Mouse (Mus musculus): Measurements from ENCODE around the gene Gtdc1.

DNA sequence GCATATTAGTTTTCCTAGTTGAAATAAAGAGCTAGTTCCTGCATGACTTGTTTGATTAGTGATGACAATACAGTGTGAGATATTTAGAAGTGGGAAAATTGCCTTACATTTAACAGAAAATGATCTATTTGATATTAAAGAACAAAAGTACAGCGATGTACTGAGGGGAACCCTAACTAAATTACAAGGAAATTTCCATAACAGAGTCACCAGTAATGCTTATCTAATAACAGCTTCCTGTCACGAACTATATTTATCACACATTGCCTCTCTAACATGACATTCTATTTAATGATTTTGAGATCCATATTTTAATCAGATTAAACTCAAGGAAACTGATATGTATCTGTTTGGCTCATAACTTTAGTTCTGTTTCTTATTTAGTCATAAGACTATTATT, 126.1 kb downstream of the Gtdc1 start:
- TF ChIP-seq CTCF (IDR thresholded peaks at IDR 0.05; ENCODE audit: control insufficient read depth, insufficient read depth, insufficient replicate concordance, low read depth, low read length) (no peak), POLR2A (IDR thresholded peaks at IDR 0.05; ENCODE audit: control insufficient read depth, low read depth, low read length) (no peak)

Data from testis, adult 2 months (tissue).